Mouse (Mus musculus): ENCODE results near the gene Odf3l1. TPM values are rescaled to one million over a fixed set of nuclear protein-coding genes. Genes with fewer than 3 reads are reported as not detected.
A peak's percentile ranks its signal among the peaks of the same experiment; 100 is the strongest.

Odf3l1 gene
- total RNA-seq, 2 experiments from 2014 or later = 0.63 to 1.7 TPM

GRCm38 (mm10) chr9:56881539-56882082, 17.1 kb upstream of the Odf3l1 start:
- no peak for DNase-seq

GRCm38 (mm10) chr9:56880790-56881189, 16.3 kb upstream of the Odf3l1 start:
- DNase-seq = no peak

- DNase-seq = no peak
Measured at GRCm38 (mm10) chr9:56877284-56877683, 12.8 kb upstream of the Odf3l1 start.

GRCm38 (mm10) chr9:56876784-56877183, 12.3 kb upstream of the Odf3l1 start:
- DNase-seq = peak in 1 of 2 experiments; percentile 31

GRCm38 (mm10) chr9:56873097-56873496, 8.6 kb upstream of the Odf3l1 start:
- DNase-seq = peak; percentile 30 to 45

GRCm38 (mm10) chr9:56872105-56872903, 7.8 kb upstream of the Odf3l1 start:
- DNase-seq = no peak

- DNase-seq = no peak
Measured at GRCm38 (mm10) chr9:56871191-56871590, 6.7 kb upstream of the Odf3l1 start.

- DNase-seq = peak; percentile 55 to 65
Measured at GRCm38 (mm10) chr9:56870778-56871177, 6.3 kb upstream of the Odf3l1 start.

- DNase-seq = no peak
Measured at GRCm38 (mm10) chr9:56869552-56869951, 5.1 kb upstream of the Odf3l1 start.

- DNase-seq = no peak
Measured at GRCm38 (mm10) chr9:56868292-56868691, 3.8 kb upstream of the Odf3l1 start.

GRCm38 (mm10) chr9:56866430-56866829, 2.0 kb upstream of the Odf3l1 start:
- no peak for DNase-seq

- no peak for DNase-seq
Measured at GRCm38 (mm10) chr9:56865673-56866400, 1.4 kb upstream of the Odf3l1 start.

- DNase-seq = peak; percentile 49 to 76
Measured at GRCm38 (mm10) chr9:56864832-56865231, 353 bp upstream of the Odf3l1 start, which contains the start of gene Cspg4. TSS of gene Cspg4 (plus strand) at chr9:56865033.

- DNase-seq = no peak
Measured at GRCm38 (mm10) chr9:56862863-56863262, 1.6 kb downstream of the Odf3l1 start.

GRCm38 (mm10) chr9:56860486-56861269, 3.8 kb downstream of the Odf3l1 start:
- DNase-seq = peak in 1 of 2 experiments; percentile 46

- DNase-seq = no peak
Measured at GRCm38 (mm10) chr9:56860035-56860434, 4.4 kb downstream of the Odf3l1 start.

GRCm38 (mm10) chr9:56857463-56857862, 7.0 kb downstream of the Odf3l1 start:
- no peak for DNase-seq

- no peak for DNase-seq
Measured at GRCm38 (mm10) chr9:56851778-56852177, 12.7 kb downstream of the Odf3l1 start.

GRCm38 (mm10) chr9:56850905-56851252, 13.6 kb downstream of the Odf3l1 start:
- DNase-seq = no peak

- peak; percentile 68 to 80 for DNase-seq
Measured at GRCm38 (mm10) chr9:56850128-56850904, 14.2 kb downstream of the Odf3l1 start.

GRCm38 (mm10) chr9:56847523-56847922, 17.0 kb downstream of the Odf3l1 start:
- DNase-seq = peak; percentile 62 to 80

Measured in adrenal gland, postnatal 36 days (tissue).